Mouse (Mus musculus) lung, postnatal 0 days (tissue): ENCODE measurements around the gene Fut7. TPM values are rescaled to one million over a fixed set of nuclear protein-coding genes. Genes with fewer than 3 reads are reported as not detected.
A peak's percentile ranks its signal among the peaks of the same experiment; 100 is the strongest.

Source experiments
- ATAC-seq: fragments of 200-750 bp; cut with Nextera tagmentation; 2 replicates; pipeline ENCODE4 v1.8.0; 2017; ENCODE audit warnings: moderate library complexity
- DNase-seq: peaks from one replicate; pipeline ENCODE4 v3.0.0-alpha.2; 2016; ENCODE audit warnings: low spot score
- H3K27ac ChIP-seq: fragments of 300-500 bp; sonication (generic); 2 replicates; pipeline ENCODE4 v1.5.1; 2014; ENCODE audit warnings: antibody characterized with exemption, mild to moderate bottlenecking, low read length, mixed read lengths
- H3K27me3 ChIP-seq: fragments of 300-500 bp; sonication (generic); replicated peaks from 2 replicates; pipeline ENCODE4 v1.6.1; 2014; ENCODE audit warnings: low read length, mixed read lengths; ENCODE audit not compliant: insufficient read depth
- H3K36me3 ChIP-seq: fragments of 300-500 bp; sonication (generic); 2 replicates; pipeline ENCODE4 v1.6.1; 2014; ENCODE audit warnings: low read length, mixed read lengths; ENCODE audit not compliant: insufficient read depth
- H3K4me1 ChIP-seq: fragments of 300-500 bp; sonication (generic); 2 replicates; pipeline ENCODE4 v1.6.1; 2014; ENCODE audit warnings: antibody characterized with exemption, low read depth, low read length, mixed read lengths; ENCODE audit not compliant: insufficient read depth
- H3K4me2 ChIP-seq: fragments of 300-500 bp; sonication (generic); replicated peaks from 2 replicates; pipeline ENCODE4 v1.6.1; 2014; ENCODE audit warnings: low read depth, mild to moderate bottlenecking, low read length, moderate library complexity, mixed read lengths
- H3K4me3 ChIP-seq: fragments of 300-500 bp; sonication (generic); 2 replicates; pipeline ENCODE4 v1.5.1; 2014; ENCODE audit warnings: low read depth, low read length
- H3K9ac ChIP-seq: fragments of 300-500 bp; sonication (generic); replicated peaks from 2 replicates; pipeline ENCODE4 v1.6.1; 2014; ENCODE audit warnings: low read depth, mild to moderate bottlenecking
- H3K9me3 ChIP-seq: fragments of 300-500 bp; sonication (generic); 2 replicates; pipeline ENCODE4 v1.6.1; 2016; ENCODE audit warnings: low read length, mixed read lengths
- CTCF ChIP-seq: IDR thresholded peaks from 2 replicates; pipeline ENCODE4 v1.5.1; 2016; ENCODE audit warnings: antibody characterized with exemption, mild to moderate bottlenecking
- EP300 ChIP-seq: IDR thresholded peaks from 2 replicates; pipeline ENCODE4 v1.6.1; 2016; ENCODE audit warnings: antibody characterized with exemption, mild to moderate bottlenecking, control low read depth
- WGBS: fragments of 180-500 bp; shearing (Covaris S2); extraction: QIAGEN DNeasy Blood & Tissue Kit; methylation state at CpG from one replicate; pipeline ENCODE4 v1.1.7; 2014; 5-methylcytosine and 5-hydroxymethylcytosine counted together
- polyA plus RNA-seq: library from polyadenylated mRNA; unstranded; fragments of >200 nt; fragmentation: Nextera tagmentation; extraction: Ambion mirVana; gene quantifications from 2 replicates; pipeline ENCODE4 v1.2.1, GENCODE M21; 2015

The Fut7 gene
- polyA plus RNA-seq, 1 experiment from 2014 or later = 0.45 TPM

DNA sequence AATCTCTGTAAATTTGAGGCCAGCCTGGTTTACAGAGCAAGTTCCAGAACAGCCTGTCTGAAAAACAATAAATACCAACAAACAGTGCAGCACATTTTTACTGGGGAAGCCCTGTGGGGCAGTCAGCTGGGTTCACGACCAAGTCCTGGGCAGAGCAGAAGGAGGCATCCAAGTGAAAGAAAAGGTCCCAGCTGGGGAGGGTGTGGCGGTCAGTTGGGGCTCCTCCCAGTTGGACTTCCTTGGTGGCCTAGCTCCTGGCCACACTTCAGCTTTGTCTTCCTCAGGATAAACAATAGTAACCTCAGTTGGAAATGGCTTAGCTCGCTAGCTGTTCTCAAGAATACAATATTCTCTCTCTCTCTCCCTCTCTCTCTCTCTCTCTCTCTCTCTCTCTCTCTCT, 5.6 kb upstream of the Fut7 start:
- no peaks in the 10 kb centered on the region for H3K36me3 ChIP-seq
- no peaks in the 10 kb centered on the region for H3K9me3 ChIP-seq
- no peak for TF ChIP-seq CTCF
- no peak for TF ChIP-seq EP300
- ATAC-seq (no peak), DNase-seq (no peak)
- no peak overlapping the region for H3K4me3 ChIP-seq
- H3K27me3 ChIP-seq = no peaks in the 10 kb centered on the region
- 30% methylated on average over 3 of the region's 3 CpGs for WGBS
- no peaks in the 10 kb centered on the region for H3K4me1 ChIP-seq
- H3K9ac ChIP-seq = no peak overlapping the region
- no peak overlapping the region for H3K4me2 ChIP-seq
- H3K27ac ChIP-seq = no peak overlapping the region

DNA sequence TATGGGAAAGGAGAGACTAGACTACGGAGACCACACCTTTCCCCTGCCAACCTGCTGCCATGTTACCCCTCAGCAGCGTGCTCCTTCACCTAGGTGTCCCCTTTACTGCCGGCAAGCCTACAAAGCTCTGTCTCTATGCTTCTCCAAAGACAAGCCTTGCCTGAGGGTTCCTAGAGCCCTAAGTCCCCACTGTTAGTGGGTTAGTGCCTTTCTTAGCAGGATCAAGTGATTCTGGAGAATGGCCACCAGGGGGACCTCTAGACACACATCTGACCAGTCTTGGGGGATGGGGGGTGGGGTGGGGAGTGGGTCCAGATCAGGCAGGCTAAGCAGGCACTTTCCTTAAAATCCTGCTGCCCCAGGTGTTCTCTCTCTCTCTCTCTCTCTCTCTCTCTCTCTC, 1.2 kb upstream of the Fut7 start:
- no peaks in the 10 kb centered on the region for H3K9me3 ChIP-seq
- no peaks in the 10 kb centered on the region for H3K27me3 ChIP-seq
- H3K36me3 ChIP-seq = no peaks in the 10 kb centered on the region
- 22% methylated on average over 3 of the region's 3 CpGs for WGBS
- ATAC-seq = peak; percentile 55; the same call in 1 of the 2 replicates
- H3K27ac ChIP-seq = no peak overlapping the region
- TF ChIP-seq CTCF (peak; percentile 76), EP300 (no peak)
- no peak overlapping the region for H3K4me2 ChIP-seq
- H3K9ac ChIP-seq = no peak overlapping the region
- no peaks in the 10 kb centered on the region for H3K4me1 ChIP-seq
- H3K4me3 ChIP-seq = no peak overlapping the region
- DNase-seq = peak; percentile 71

GRCm38 (mm10) chr2:25423626-25424025, 559 bp downstream of the Fut7 start:
- DNase-seq (no peak), ATAC-seq (no peak)
- Histone ChIP-seq H3K36me3 (no peaks in the 10 kb centered on the region), H3K27me3 (no peaks in the 10 kb centered on the region), H3K27ac (no peak overlapping the region), H3K4me1 (no peaks in the 10 kb centered on the region), H3K4me3 (no peak overlapping the region), H3K9me3 (no peaks in the 10 kb centered on the region), H3K4me2 (no peak overlapping the region), H3K9ac (no peak overlapping the region)
- 23% methylated on average over 1 of the region's 1 CpGs for WGBS
- no peak for TF ChIP-seq EP300
- no peak for TF ChIP-seq CTCF

GRCm38 (mm10) chr2:25425481-25425880, 2.4 kb downstream of the Fut7 start:
- Histone ChIP-seq H3K4me3 (no peak overlapping the region), H3K27me3 (peaks cover 10% of the 10 kb centered on the region; the same call in 1 of the 2 replicates), H3K36me3 (no peaks in the 10 kb centered on the region), H3K9ac (no peak overlapping the region), H3K27ac (no peak overlapping the region), H3K4me1 (no peaks in the 10 kb centered on the region), H3K9me3 (no peaks in the 10 kb centered on the region), H3K4me2 (no peak overlapping the region)
- WGBS = 46% methylated on average over 27 of the region's 27 CpGs
- TF ChIP-seq EP300 (no peak), CTCF (no peak)
- ATAC-seq (no peak), DNase-seq (no peak)

- WGBS = 24% methylated on average over 5 of the region's 5 CpGs
- Histone ChIP-seq H3K36me3 (no peaks in the 10 kb centered on the region), H3K27ac (no peak overlapping the region), H3K4me1 (no peaks in the 10 kb centered on the region), H3K27me3 (peaks cover 10% of the 10 kb centered on the region; the same call in 1 of the 2 replicates), H3K4me2 (no peak overlapping the region), H3K9me3 (no peaks in the 10 kb centered on the region), H3K9ac (no peak overlapping the region), H3K4me3 (no peak overlapping the region)
- TF ChIP-seq CTCF = peak; percentile 91
- TF ChIP-seq EP300 = no peak
- DNase-seq (peak; percentile 67), ATAC-seq (0 out of 2 replicates have a peak, but pooled peaks have one; percentile 11)
These were observed 3.7 kb downstream of the Fut7 start for GRCm38 (mm10) chr2:25426721-25427191.

DNA sequence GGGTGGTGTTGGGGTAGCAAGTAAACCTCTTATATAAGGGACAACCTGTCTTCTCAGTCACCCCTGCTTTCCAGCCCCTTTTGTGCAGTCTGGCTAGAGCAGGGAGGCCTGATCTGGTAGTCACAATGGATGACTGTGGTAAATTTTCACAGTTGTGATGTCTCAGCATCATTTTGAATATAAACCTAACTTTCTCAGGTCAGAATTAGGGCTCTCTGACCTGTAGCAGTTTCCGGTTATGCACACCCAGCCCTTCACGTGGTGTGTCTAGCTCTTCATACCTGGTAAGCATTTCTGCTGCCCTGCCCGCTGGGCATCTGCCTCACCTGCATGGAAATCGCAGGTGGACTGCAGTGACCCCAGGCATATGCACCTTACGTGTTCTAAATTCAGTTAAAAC, 4.2 kb downstream of the Fut7 start:
- Histone ChIP-seq H3K4me2 (no peak overlapping the region), H3K9ac (no peak overlapping the region), H3K4me3 (no peak overlapping the region), H3K4me1 (no peaks in the 10 kb centered on the region), H3K9me3 (no peaks in the 10 kb centered on the region), H3K27me3 (peaks cover 10% of the 10 kb centered on the region; the same call in 1 of the 2 replicates), H3K36me3 (no peaks in the 10 kb centered on the region), H3K27ac (no peak overlapping the region)
- TF ChIP-seq CTCF (no peak), EP300 (no peak)
- DNase-seq (no peak), ATAC-seq (no peak)
- 91% methylated on average over 5 of the region's 5 CpGs for WGBS
